Comparison of ENCODE assay signal across 26 mouse cellular contexts in genomic region chr11:15839271-15839670, GRCm38 (mm10).
DNase-seq lines count a peak whose midpoint lies in the region; ATAC-seq lines count a peak whose summit lies in the region.
"Had no signal": no experiment of that assay in that cellular context is flagged by ENCODE, and none has a peak within 500 bp of the region (broad histone marks: within the 10 kb centered on the region; RNA-seq: fewer than 3 reads in every experiment).

No protein-coding gene starts in this region.

- no peak for DNase-seq in liver, embryonic 13.5 days
- no peak for DNase-seq in liver
- DNase-seq in embryonic facial prominence, embryonic 10.5 days (ENCODE audit: low spot score) = no peak
- DNase-seq: adrenal gland, adult 2 months; adrenal gland, postnatal 10 days; adrenal gland, postnatal 25 days; B cell, adult 2 months; cerebellum, adult 11 months; cerebellum, adult 18-20 months; cerebellum, adult 8-10 months; cerebellum, adult 9-11 months; cerebellum, postnatal 14 days; cerebellum, postnatal 36 days; embryo, embryonic 11 days; forebrain, postnatal 0 days had no signal

- H3K9me3 ChIP-seq in erythroblast, embryonic 14.5 days (ENCODE audit: control insufficient read depth, low read length) = peaks cover 4% of the 10 kb centered on the region; the same call in 1 of the 2 replicates
- no peaks in the 10 kb centered on the region for H3K9me3 ChIP-seq in liver, embryonic 13.5 days (replicated peaks)
- H3K9me3 ChIP-seq in liver, embryonic 15.5 days (replicated peaks) = no peaks in the 10 kb centered on the region
- no peaks in the 10 kb centered on the region for H3K9me3 ChIP-seq in embryonic facial prominence, embryonic 10.5 days
- H3K9me3 ChIP-seq: embryonic facial prominence, embryonic 12.5 days; forebrain, embryonic 13.5 days; forebrain, embryonic 15.5 days; G1E had no signal

- no peak for ATAC-seq in erythroblast, adult 5-6 weeks (replicated peaks; ENCODE audit: low FRiP score, poor library complexity, severe bottlenecking)
- ATAC-seq in liver, embryonic 13.5 days (ENCODE audit: low read depth) = peak; percentile 50; the same call in 1 of the 2 replicates
- ATAC-seq in liver, embryonic 15.5 days (ENCODE audit: insufficient read depth) = peak; percentile 53
- ATAC-seq: activated CD4-positive, CD25-positive, alpha-beta regulatory T cell, adult 4 months; CD4-positive, CD25-positive, alpha-beta regulatory T cell, adult 4 months; forebrain, embryonic 13.5 days; forebrain, embryonic 15.5 days; forebrain, postnatal 0 days; Patski had no signal

- H3K4me2 ChIP-seq in liver, embryonic 13.5 days = peak overlapping the region; percentile 37
- H3K4me2 ChIP-seq in liver, embryonic 15.5 days = peak overlapping the region; percentile 47
- H3K4me2 ChIP-seq: embryonic facial prominence, embryonic 12.5 days; forebrain, embryonic 13.5 days; forebrain, embryonic 15.5 days had no signal

- no peak overlapping the region for H3K9ac ChIP-seq in liver, embryonic 13.5 days
- no peak overlapping the region for H3K9ac ChIP-seq in liver, embryonic 15.5 days
- H3K9ac ChIP-seq: embryonic facial prominence, embryonic 12.5 days; forebrain, embryonic 13.5 days; forebrain, embryonic 15.5 days; forebrain, postnatal 0 days had no signal

- no peaks in the 10 kb centered on the region for H3K36me3 ChIP-seq in erythroblast, embryonic 14.5 days (ENCODE audit: control insufficient read depth)
- H3K36me3 ChIP-seq in liver, embryonic 13.5 days = no peaks in the 10 kb centered on the region
- no peaks in the 10 kb centered on the region for H3K36me3 ChIP-seq in liver, embryonic 15.5 days (replicated peaks)
- H3K36me3 ChIP-seq in embryonic facial prominence, embryonic 10.5 days (replicated peaks) = no peaks in the 10 kb centered on the region
- H3K36me3 ChIP-seq: embryonic facial prominence, embryonic 12.5 days; forebrain, embryonic 15.5 days; G1E had no signal

- no peaks in the 10 kb centered on the region for H3K27me3 ChIP-seq in erythroblast, embryonic 14.5 days (ENCODE audit: control insufficient read depth)
- H3K27me3 ChIP-seq in liver, embryonic 13.5 days = no peaks in the 10 kb centered on the region
- H3K27me3 ChIP-seq in liver, embryonic 15.5 days = no peaks in the 10 kb centered on the region
- H3K27me3 ChIP-seq in embryonic facial prominence, embryonic 10.5 days (replicated peaks; ENCODE audit: low read depth, poor library complexity, severe bottlenecking) = no peaks in the 10 kb centered on the region
- H3K27me3 ChIP-seq: CH12.LX; embryonic facial prominence, embryonic 12.5 days; forebrain, embryonic 13.5 days; forebrain, embryonic 15.5 days; Patski had no signal

- peak overlapping the region; percentile 51; the same call in 1 of the 2 replicates for H3K27ac ChIP-seq in liver, embryonic 13.5 days
- peak overlapping the region; percentile 72; the same call in 1 of the 2 replicates for H3K27ac ChIP-seq in liver, embryonic 15.5 days (replicated peaks)
- H3K27ac ChIP-seq in embryonic facial prominence, embryonic 10.5 days (replicated peaks) = no peak overlapping the region
- H3K27ac ChIP-seq: embryonic facial prominence, embryonic 12.5 days; forebrain, embryonic 13.5 days; forebrain, embryonic 15.5 days had no signal

- peaks cover 7% of the 10 kb centered on the region for H3K4me1 ChIP-seq in erythroblast, embryonic 14.5 days (ENCODE audit: control insufficient read depth)
- peaks cover 7% of the 10 kb centered on the region; the same call in 1 of the 2 replicates for H3K4me1 ChIP-seq in liver, embryonic 13.5 days (replicated peaks)
- 0 out of 2 replicates have a peak, but pooled peaks cover 5% of the 10 kb centered on the region for H3K4me1 ChIP-seq in liver, embryonic 15.5 days (replicated peaks)
- H3K4me1 ChIP-seq in embryonic facial prominence, embryonic 10.5 days = no peaks in the 10 kb centered on the region
- H3K4me1 ChIP-seq: embryonic facial prominence, embryonic 12.5 days; forebrain, embryonic 13.5 days; forebrain, embryonic 15.5 days had no signal

- peak overlapping the region; percentile 60 for H3K4me3 ChIP-seq in erythroblast, embryonic 14.5 days (replicated peaks)
- no peak overlapping the region for H3K4me3 ChIP-seq in liver, embryonic 13.5 days (replicated peaks)
- peak overlapping the region; percentile 41; the same call in 1 of the 2 replicates for H3K4me3 ChIP-seq in liver, embryonic 15.5 days (replicated peaks)
- no peak overlapping the region for H3K4me3 ChIP-seq in embryonic facial prominence, embryonic 10.5 days
- H3K4me3 ChIP-seq: embryonic facial prominence, embryonic 12.5 days; forebrain, embryonic 13.5 days; forebrain, embryonic 15.5 days had no signal

Comparison
In these comparisons a context has a peak if more than half of its experiments do, and no peak if none do; other contexts are left out.
1. H3K4me3 ChIP-seq: peak in erythroblast, embryonic 14.5 days (single experiment) and liver, embryonic 15.5 days (single experiment); none in liver, embryonic 13.5 days (single experiment) and embryonic facial prominence, embryonic 10.5 days (single experiment).